Mouse (Mus musculus) spleen, adult 2 months (tissue): ENCODE results near the gene Junb.

ENCODE experiments used
- CTCF ChIP-seq: fragments of 200-500 bp; IDR thresholded peaks from 2 replicates; pipeline ENCODE4 v1.5.1; 2011; ENCODE audit warnings: mild to moderate bottlenecking, inconsistent platforms; ENCODE audit not compliant: insufficient read depth, insufficient read length, insufficient replicate concordance; ENCODE audit errors: extremely low read depth
- POLR2A ChIP-seq: fragments of 200-500 bp; IDR thresholded peaks from 2 replicates; pipeline ENCODE4 v1.6.1; 2011; ENCODE audit warnings: low read depth, low read length, inconsistent platforms

DNA sequence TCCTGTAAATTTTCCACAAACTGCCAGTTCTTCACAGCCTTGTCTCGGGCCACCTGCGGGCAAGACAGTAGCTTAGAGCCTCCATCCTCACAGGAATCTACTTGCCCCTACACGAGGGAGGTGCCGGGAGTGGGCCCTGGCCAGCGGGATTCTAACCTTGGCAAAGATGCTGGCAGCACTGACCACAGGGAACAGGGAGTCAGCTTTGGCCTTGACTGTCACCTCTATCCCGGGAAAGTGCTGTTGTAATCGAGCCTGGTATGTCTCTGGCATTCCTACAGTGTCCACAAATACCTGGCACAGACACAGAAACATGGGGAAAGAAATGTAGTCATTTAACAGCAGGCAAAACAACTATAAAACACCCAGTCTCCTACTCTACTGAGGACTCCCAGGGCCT, 18.7 kb downstream of the Junb start:
- TF ChIP-seq CTCF, result no peak
- TF ChIP-seq POLR2A, result no peak
